Mouse (Mus musculus) regulatory T cell (primary cell): ENCODE results near the gene Gm6710.

Source experiments
- in situ Hi-C: fragments of 300-600 bp; cut with MboI, MseI; formaldehyde crosslinking; loops from one replicate; pipeline ENCODE4 v1.15.1; 2025; ENCODE audit warnings: high pct_unique_total_duplicates

The Gm6710 gene

GRCm38 (mm10) chr2:175869024-175869423, at the start of gene Gm6710:
Gene Gm6710, plus strand, starts transcription at chr2:175869219.
- in situ Hi-C loops: loop anchor here (25.0 kb wide), 1 partner anchor 707 kb away; no protein-coding TSS in a partner anchor
